Mouse (Mus musculus) gastrocnemius, adult 8-10 months (tissue): ENCODE measurements around the gene Myo1d. TPM values are rescaled to one million over a fixed set of nuclear protein-coding genes. Genes with fewer than 3 reads are reported as not detected.
A peak's percentile ranks its signal among the peaks of the same experiment; 100 is the strongest.
"Not testable (repeated sequence)": the region's sequence is repeated elsewhere in the genome, so short reads cannot be mapped to it uniquely, and the experiment has no call there.

ENCODE experiments used
- DNase-seq, 2 experiments: peaks; one replicate each; pipeline ENCODE4 v3.0.0; 2022; ENCODE audit warnings: low spot score in 2 of 2
- total RNA-seq, 4 experiments: library from RNA; stranded (reverse); gene quantifications; 2 replicates each; pipeline ENCODE4 v1.2.4; 2022

The Myo1d gene
- total RNA-seq, 4 experiments from 2014 or later: 2.3 to 3.6 (median 3.2) TPM

GRCm38 (mm10) chr11:80483536-80484067 is 296.2 kb downstream of the Myo1d start:
- no peak for DNase-seq

- no peak for DNase-seq
These were observed 296.9 kb downstream of the Myo1d start for GRCm38 (mm10) chr11:80482921-80483320.

- no peak for DNase-seq
These were observed 297.5 kb downstream of the Myo1d start for GRCm38 (mm10) chr11:80482347-80482746.

- no peak for DNase-seq
These were observed 298.3 kb downstream of the Myo1d start for GRCm38 (mm10) chr11:80481409-80482050.

- DNase-seq: no peak
These were observed 299.6 kb downstream of the Myo1d start for GRCm38 (mm10) chr11:80479906-80480866.

GRCm38 (mm10) chr11:80479425-80479824 is 300.4 kb downstream of the Myo1d start:
- no peak for DNase-seq

- no peak for DNase-seq
These were observed 301.0 kb downstream of the Myo1d start for GRCm38 (mm10) chr11:80478694-80479412.

- DNase-seq: no peak
These were observed 302.3 kb downstream of the Myo1d start for GRCm38 (mm10) chr11:80477341-80478199.

GRCm38 (mm10) chr11:80476222-80477189 is 303.3 kb downstream of the Myo1d start, which contains the start of gene Cdk5r1:
Gene Cdk5r1, plus strand, starts transcription at chr11:80477023.
- peak; percentile 65 to 76 for DNase-seq

- DNase-seq: no peak
These were observed 304.3 kb downstream of the Myo1d start for GRCm38 (mm10) chr11:80475544-80475943.

GRCm38 (mm10) chr11:80474846-80475245 is 305.0 kb downstream of the Myo1d start:
- no peak for DNase-seq

- DNase-seq: no peak
These were observed 305.6 kb downstream of the Myo1d start for GRCm38 (mm10) chr11:80474175-80474691.

- DNase-seq: no peak
These were observed 307.8 kb downstream of the Myo1d start for GRCm38 (mm10) chr11:80471836-80472605.

- DNase-seq: not testable (repeated sequence)
These were observed 316.2 kb downstream of the Myo1d start for GRCm38 (mm10) chr11:80463605-80464130.

- no peak for DNase-seq
These were observed 326.6 kb downstream of the Myo1d start for GRCm38 (mm10) chr11:80453198-80453597.

- DNase-seq: no peak
These were observed 327.6 kb downstream of the Myo1d start for GRCm38 (mm10) chr11:80452242-80452641.

- no peak for DNase-seq
These were observed 330.0 kb downstream of the Myo1d start for GRCm38 (mm10) chr11:80449859-80450258.

GRCm38 (mm10) chr11:80446916-80447315 is 332.9 kb downstream of the Myo1d start:
- no peak for DNase-seq
